Mouse (Mus musculus) lung, adult 2 months (tissue): ENCODE data around the gene Scn4a. TPM values are rescaled to one million over a fixed set of nuclear protein-coding genes. Genes with fewer than 3 reads are reported as not detected.

Experiments
- DNase-seq: peaks from one replicate; pipeline ENCODE4 v3.0.0; 2022
- H3K4me1 ChIP-seq: fragments of 200-500 bp; 2 replicates; pipeline ENCODE4 v1.6.1; 2011; ENCODE audit warnings: low read length; ENCODE audit not compliant: control insufficient read depth, insufficient read depth
- H3K4me3 ChIP-seq: fragments of 200-500 bp; replicated peaks from 2 replicates; pipeline ENCODE3; 2011; ENCODE audit warnings: low read depth, mild to moderate bottlenecking, control low read depth, low read length; ENCODE audit errors: extremely low read depth
- CTCF ChIP-seq: fragments of 200-500 bp; IDR thresholded peaks from 2 replicates; pipeline ENCODE4 v1.5.1; 2011; ENCODE audit warnings: mild to moderate bottlenecking, low read length, control low read depth; ENCODE audit not compliant: insufficient read depth
- POLR2A ChIP-seq: fragments of 200-500 bp; IDR thresholded peaks from 2 replicates; pipeline ENCODE4 v1.6.1; 2011; ENCODE audit warnings: low read depth, mild to moderate bottlenecking, control low read depth, low read length, borderline replicate concordance; ENCODE audit errors: extremely low read depth
- WGBS: fragments of 180-500 bp; shearing (Covaris S2); methylation state at CpG from one replicate; pipeline ENCODE4 v1.1.7; 2018; 5-methylcytosine and 5-hydroxymethylcytosine counted together
- polyA plus RNA-seq: library from polyadenylated mRNA; depleted of rRNA; stranded (reverse); fragments of >200 nt; gene quantifications from 2 replicates; pipeline ENCODE4 v1.2.3, GENCODE M21; 2012; rRNA removed

Scn4a gene
- polyA plus RNA-seq, 1 experiment, result 4.2 TPM

DNA sequence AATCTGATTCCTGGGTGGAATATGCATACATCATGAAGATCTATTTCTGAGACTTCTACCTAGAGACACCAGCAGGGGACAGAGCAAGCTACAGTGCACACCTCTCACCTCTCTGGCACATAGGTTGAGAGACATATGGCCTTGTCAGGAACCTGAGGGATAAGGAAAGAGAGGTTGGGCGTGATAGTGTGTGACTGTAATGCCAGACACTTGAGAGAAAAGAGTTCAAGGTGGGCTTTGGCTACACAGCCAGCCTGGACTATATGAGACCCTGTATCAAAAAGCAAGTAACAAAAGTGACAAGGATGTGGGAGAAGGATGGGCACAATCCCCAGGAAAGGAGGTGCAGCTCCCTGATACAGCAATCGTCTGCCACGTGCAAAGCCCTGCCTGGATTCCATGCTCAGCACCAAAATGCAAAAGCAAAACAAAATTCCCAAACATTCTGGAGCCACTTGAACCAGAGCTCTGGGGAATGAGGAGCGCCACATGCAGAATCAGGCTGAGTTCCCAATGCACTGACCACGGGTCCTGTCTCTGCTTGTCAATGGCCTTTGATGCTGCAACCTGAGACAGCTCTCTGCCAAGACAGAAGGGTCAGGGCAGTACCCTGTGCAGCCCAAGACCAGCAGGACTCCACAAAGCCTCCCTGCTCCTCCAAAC, 81.8 kb downstream of the Scn4a start:
- WGBS, result 13% methylated on average over 5 of the region's 5 CpGs
- H3K4me1 ChIP-seq, result peaks cover 40% of the 10 kb centered on the region
- DNase-seq, result no peak
- TF ChIP-seq POLR2A (no peak; the same call in 1 of the 2 replicates), CTCF (no peak)
- peak overlapping the region; percentile 85 for H3K4me3 ChIP-seq

DNA sequence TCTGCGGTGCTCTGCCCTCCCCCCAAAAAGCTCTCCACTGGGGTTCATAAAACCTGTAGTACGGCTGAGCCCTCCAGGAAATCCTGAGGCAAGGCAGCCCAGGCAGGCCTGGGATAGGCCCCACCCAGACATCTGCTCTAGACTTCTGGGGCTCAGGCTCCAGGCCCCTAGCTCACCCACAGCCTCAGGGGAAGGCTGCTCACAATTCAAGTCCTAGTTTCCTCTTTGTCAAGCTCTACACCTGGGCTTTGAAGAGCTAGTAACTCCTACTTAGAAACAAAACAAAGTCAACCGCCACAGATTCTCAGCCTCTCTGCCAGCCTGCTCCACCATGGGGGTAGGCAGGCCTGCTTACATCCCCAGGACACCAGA, 84.0 kb downstream of the Scn4a start:
- DNase-seq, result peak; percentile 30
- no peak for TF ChIP-seq CTCF
- peak overlapping the region; percentile 15 for H3K4me3 ChIP-seq
- peaks cover 28% of the 10 kb centered on the region for H3K4me1 ChIP-seq
- 19% methylated on average over 3 of the region's 3 CpGs for WGBS

Other genes starting within 250 kb of the Scn4a start
- not detected in 2 replicates for gene Gm10840, start 192.4 kb downstream of the Scn4a start, polyA plus RNA-seq
- gene Limd2, start 192.4 kb downstream of the Scn4a start, polyA plus RNA-seq, result 72.7 and 114 TPM in 2 replicates
- 24.5 and 33.3 TPM in 2 replicates for gene Strada, start 151.1 kb downstream of the Scn4a start, polyA plus RNA-seq
- 12.8 and 21.5 TPM in 2 replicates for gene Ccdc47, start 136.9 kb downstream of the Scn4a start, polyA plus RNA-seq
- gene Ddx42, start 136.4 kb downstream of the Scn4a start, polyA plus RNA-seq, result 8.8 and 13.3 TPM in 2 replicates
- gene Ftsj3, start 97.2 kb downstream of the Scn4a start, polyA plus RNA-seq, result 7.0 and 10.0 TPM in 2 replicates
- 28.4 and 50.0 TPM in 2 replicates for gene Psmc5, start 97.1 kb downstream of the Scn4a start, polyA plus RNA-seq
- gene Smarcd2, start 80.3 kb downstream of the Scn4a start, polyA plus RNA-seq, result 107 and 125 TPM in 2 replicates
- 0.05 and 0.06 TPM in 2 replicates for gene Tcam1, start 76.6 kb downstream of the Scn4a start, polyA plus RNA-seq
- 0.19 and 0.28 TPM in 2 replicates for gene Gh, start 51.4 kb downstream of the Scn4a start, polyA plus RNA-seq
- 25.7 and 45.9 TPM in 2 replicates for gene Cd79b, start 38.5 kb downstream of the Scn4a start, polyA plus RNA-seq
- 27.3 and 30.4 TPM in 2 replicates for gene Prr29, start 12.2 kb upstream of the Scn4a start, polyA plus RNA-seq
- 294 and 318 TPM in 2 replicates for gene Icam2, start 34.8 kb upstream of the Scn4a start, polyA plus RNA-seq
- 23.0 and 28.7 TPM in 2 replicates for gene Ern1, start 134.6 kb upstream of the Scn4a start, polyA plus RNA-seq